Mouse (Mus musculus): ENCODE results near the gene Atg5.

- TF ChIP-seq CTCF (IDR thresholded peaks at IDR 0.05; ENCODE audit: low read depth, low read length) = no peak
- TF ChIP-seq POLR2A (IDR thresholded peaks at IDR 0.05; ENCODE audit: extremely low read depth, insufficient read depth, low read length) = no peak
These were observed 41.1 kb downstream of the Atg5 start for GRCm38 (mm10) chr10:44309250-44309649.

Data from liver, adult 2 months (tissue).